Mouse (Mus musculus): ENCODE results near the gene Nat8f1. TPM values are rescaled to one million over a fixed set of nuclear protein-coding genes. Genes with fewer than 3 reads are reported as not detected.
"Not testable (repeated sequence)": the region's sequence is repeated elsewhere in the genome, so short reads cannot be mapped to it uniquely, and the experiment has no call there.

Gene Nat8f1
- total and polyA plus RNA-seq, 3 experiments: 0.50 to 4.7 (median 1.4) TPM

DNA sequence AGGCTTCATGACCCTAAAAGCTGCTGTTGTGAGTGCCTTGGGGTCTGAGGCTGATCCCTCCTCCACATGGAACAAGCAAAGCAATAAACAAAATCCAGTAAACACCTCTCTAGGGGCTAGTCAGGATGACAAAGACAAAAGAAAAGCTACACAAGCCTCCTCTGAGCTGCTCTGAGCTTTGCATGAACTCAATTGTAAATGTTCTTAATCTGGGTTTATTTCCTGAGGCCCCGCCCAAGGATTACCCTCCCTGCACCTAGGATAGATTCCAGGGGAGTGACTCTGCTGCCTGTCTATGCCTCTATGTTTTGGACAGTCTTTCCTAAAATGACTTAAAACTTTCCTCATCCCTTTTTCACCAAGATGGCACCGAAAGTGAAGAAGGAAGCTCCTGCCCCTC lies 26.5 kb downstream of the Nat8f1 start:
- no peak for DNase-seq (ENCODE audit: extremely low read depth)
- no peak overlapping the region for H3K27ac ChIP-seq (ENCODE audit: insufficient read depth, low read depth)
- no peak overlapping the region for H3K4me2 ChIP-seq (ENCODE audit: insufficient read depth, low read depth, poor library complexity, severe bottlenecking)
- no peak overlapping the region for H3K4me3 ChIP-seq (replicated peaks in 1 of 3; ENCODE audit: low read depth in 2 of 3, low read length in 2 of 3, poor library complexity in 1 of 3)
- TF ChIP-seq IRF4 (IDR thresholded peaks at IDR 0.05; ENCODE audit: low read depth, low read length) (no peak), HCFC1 (IDR thresholded peaks at IDR 0.05; ENCODE audit: low read depth, low read length) (no peak), EP300 (IDR thresholded peaks at IDR 0.05; ENCODE audit: low read length) (no peak), UBTF (IDR thresholded peaks at IDR 0.05; ENCODE audit: low read depth, low read length) (no peak), MEF2A (IDR thresholded peaks at IDR 0.05; ENCODE audit: borderline replicate concordance, low read depth, low read length) (no peak), TBP (conservative IDR thresholded peaks at IDR 0.05; ENCODE audit: low read depth, low read length) (no peak), GABPA (IDR thresholded peaks at IDR 0.05; ENCODE audit: insufficient replicate concordance, low read depth, low read length) (no peak)
- H3K9me3 ChIP-seq (replicated peaks; ENCODE audit: low read length): peaks cover 26% of the 10 kb centered on the region
- H3K79me2 ChIP-seq (replicated peaks; ENCODE audit: control insufficient read depth, extremely low read depth, insufficient read depth, poor library complexity, severe bottlenecking): no peaks in the 10 kb centered on the region
- H3K4me1 ChIP-seq (ENCODE audit: control insufficient read depth in 1 of 2, insufficient read depth in 2 of 2): no peaks in the 10 kb centered on the region
- no peak overlapping the region for H3K9ac ChIP-seq (ENCODE audit: insufficient read depth, low read depth)
- in situ Hi-C loops (cut with MboI; ENCODE audit: low pct_ligation_motif_present, low pct_unique_long_range_greater_than_20kb, low sequenced_read_pairs): no loop called here
- H3K27me3 ChIP-seq (replicated peaks): peaks cover 25% of the 10 kb centered on the region
- H3K36me3 ChIP-seq (replicated peaks in 1 of 2; ENCODE audit: control insufficient read depth in 1 of 2, insufficient read depth in 1 of 2, low read length in 1 of 2): no peaks in the 10 kb centered on the region
- dilution Hi-C loops (cut with MboI; ENCODE audit: extremely low pct_ligation_motif_present, extremely low pct_unique_long_range_greater_than_20kb, low sequenced_read_pairs): no loop called here

DNA sequence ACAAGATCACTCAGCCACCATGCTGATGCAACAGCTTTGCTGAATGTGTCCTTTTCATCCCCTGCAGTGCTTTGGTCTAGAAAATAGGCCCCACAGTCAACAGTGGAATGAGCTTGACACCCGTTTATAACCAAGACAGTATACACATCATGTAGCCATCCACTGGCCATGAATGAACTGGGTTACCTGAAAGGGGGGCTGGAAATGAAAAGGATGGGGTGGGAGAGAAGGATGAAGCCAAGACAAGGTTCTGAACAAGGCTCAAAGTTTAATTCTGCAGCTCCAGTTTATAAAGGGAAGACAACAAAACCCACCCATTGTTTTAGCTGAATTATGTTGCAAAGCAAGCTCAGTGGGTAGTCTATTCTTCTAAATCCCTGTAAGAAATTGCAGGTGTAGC lies 31.2 kb downstream of the Nat8f1 start:
- Histone ChIP-seq H3K4me2 (ENCODE audit: insufficient read depth, low read depth, poor library complexity, severe bottlenecking) (no peak overlapping the region), H3K27me3 (replicated peaks) (peaks cover 16% of the 10 kb centered on the region), H3K4me1 (ENCODE audit: control insufficient read depth in 1 of 2, insufficient read depth in 2 of 2) (no peaks in the 10 kb centered on the region), H3K9ac (ENCODE audit: insufficient read depth, low read depth) (no peak overlapping the region), H3K27ac (ENCODE audit: insufficient read depth, low read depth) (no peak overlapping the region), H3K9me3 (replicated peaks; ENCODE audit: low read length) (peaks cover 12% of the 10 kb centered on the region), H3K4me3 (replicated peaks in 1 of 3; ENCODE audit: low read depth in 2 of 3, low read length in 2 of 3, poor library complexity in 1 of 3) (no peak overlapping the region), H3K36me3 (replicated peaks in 1 of 2; ENCODE audit: control insufficient read depth in 1 of 2, insufficient read depth in 1 of 2, low read length in 1 of 2) (no peaks in the 10 kb centered on the region), H3K79me2 (replicated peaks; ENCODE audit: control insufficient read depth, extremely low read depth, insufficient read depth, poor library complexity, severe bottlenecking) (no peaks in the 10 kb centered on the region)
- in situ Hi-C loops (cut with MboI; ENCODE audit: low pct_ligation_motif_present, low pct_unique_long_range_greater_than_20kb, low sequenced_read_pairs) (no loop called here), dilution Hi-C loops (cut with MboI; ENCODE audit: extremely low pct_ligation_motif_present, extremely low pct_unique_long_range_greater_than_20kb, low sequenced_read_pairs) (no loop called here)
- DNase-seq (ENCODE audit: extremely low read depth): no peak
- TF ChIP-seq BHLHE40 (IDR thresholded peaks at IDR 0.05; ENCODE audit: low read depth, low read length) (no peak), SMC3 (IDR thresholded peaks at IDR 0.05; ENCODE audit: low read depth, low read length) (no peak), MAX (IDR thresholded peaks at IDR 0.05; ENCODE audit: low read length) (no peak)

DNA sequence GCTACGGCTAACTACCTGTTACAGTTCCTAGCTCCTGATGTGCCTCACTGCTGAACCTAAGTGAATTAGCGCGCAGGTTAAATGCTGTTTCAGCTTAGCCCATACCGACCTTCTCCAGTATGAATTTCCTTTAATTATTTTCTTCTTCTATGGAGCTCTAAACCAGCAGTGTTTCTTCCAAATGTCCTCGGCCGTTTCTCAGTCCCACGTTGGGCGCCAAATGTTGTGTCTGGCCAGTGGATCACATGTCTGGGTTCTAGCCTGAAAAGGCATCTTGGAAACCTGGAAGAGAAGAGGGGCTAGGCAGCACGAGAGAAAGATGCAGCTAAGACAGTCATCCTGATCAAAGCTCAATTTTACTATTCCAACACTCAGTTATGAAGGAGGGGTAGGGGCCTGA lies 32.2 kb downstream of the Nat8f1 start:
- H3K36me3 ChIP-seq (replicated peaks in 1 of 2; ENCODE audit: control insufficient read depth in 1 of 2, insufficient read depth in 1 of 2, low read length in 1 of 2); in situ Hi-C loops (cut with MboI; ENCODE audit: low pct_ligation_motif_present, low pct_unique_long_range_greater_than_20kb, low sequenced_read_pairs); H3K79me2 ChIP-seq (replicated peaks; ENCODE audit: control insufficient read depth, extremely low read depth, insufficient read depth, poor library complexity, severe bottlenecking); H3K27ac ChIP-seq (ENCODE audit: insufficient read depth, low read depth); H3K9ac ChIP-seq (ENCODE audit: insufficient read depth, low read depth); dilution Hi-C loops (cut with MboI; ENCODE audit: extremely low pct_ligation_motif_present, extremely low pct_unique_long_range_greater_than_20kb, low sequenced_read_pairs); H3K4me3 ChIP-seq (replicated peaks in 1 of 3; ENCODE audit: low read depth in 2 of 3, low read length in 2 of 3, poor library complexity in 1 of 3); H3K4me1 ChIP-seq (ENCODE audit: control insufficient read depth in 1 of 2, insufficient read depth in 2 of 2); H3K4me2 ChIP-seq (ENCODE audit: insufficient read depth, low read depth, poor library complexity, severe bottlenecking); DNase-seq (ENCODE audit: extremely low read depth): not testable (repeated sequence)
- H3K27me3 ChIP-seq (replicated peaks): peaks cover 12% of the 10 kb centered on the region
- H3K9me3 ChIP-seq (replicated peaks; ENCODE audit: low read length): peaks cover 12% of the 10 kb centered on the region

DNA sequence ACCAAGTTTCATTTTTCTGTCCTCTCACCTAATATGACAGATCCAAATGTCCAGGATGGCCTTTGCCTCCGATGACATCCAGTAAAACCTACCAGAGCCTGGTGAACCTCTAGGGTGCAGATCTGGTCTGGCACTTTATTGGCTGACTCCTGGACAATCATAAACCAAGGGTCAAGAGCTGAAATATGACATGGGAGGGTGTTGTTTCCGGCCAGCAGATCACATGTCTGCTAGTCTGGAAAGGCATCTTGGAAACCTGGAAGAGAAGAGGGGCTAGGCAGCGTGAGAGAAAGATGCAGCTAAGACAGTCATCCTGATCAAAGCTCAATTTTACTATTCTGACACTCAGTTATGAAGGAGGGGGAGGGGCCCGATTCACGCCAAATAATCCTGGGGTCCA lies 46.5 kb downstream of the Nat8f1 start, which contains the start of gene Nat8f2:
Nat8f2 (minus strand) TSS at position 153 of the 400 bp plus-strand sequence.
- H3K4me1 ChIP-seq (ENCODE audit: control insufficient read depth in 1 of 2, insufficient read depth in 2 of 2); H3K36me3 ChIP-seq (replicated peaks in 1 of 2; ENCODE audit: control insufficient read depth in 1 of 2, insufficient read depth in 1 of 2, low read length in 1 of 2); H3K4me2 ChIP-seq (ENCODE audit: insufficient read depth, low read depth, poor library complexity, severe bottlenecking); H3K9me3 ChIP-seq (replicated peaks; ENCODE audit: low read length); H3K4me3 ChIP-seq (replicated peaks in 1 of 3; ENCODE audit: low read depth in 2 of 3, low read length in 2 of 3, poor library complexity in 1 of 3); H3K27ac ChIP-seq (ENCODE audit: insufficient read depth, low read depth); H3K79me2 ChIP-seq (replicated peaks; ENCODE audit: control insufficient read depth, extremely low read depth, insufficient read depth, poor library complexity, severe bottlenecking); in situ Hi-C loops (cut with MboI; ENCODE audit: low pct_ligation_motif_present, low pct_unique_long_range_greater_than_20kb, low sequenced_read_pairs); DNase-seq (ENCODE audit: extremely low read depth); H3K9ac ChIP-seq (ENCODE audit: insufficient read depth, low read depth); dilution Hi-C loops (cut with MboI; ENCODE audit: extremely low pct_ligation_motif_present, extremely low pct_unique_long_range_greater_than_20kb, low sequenced_read_pairs): not testable (repeated sequence)
- peaks cover 26% of the 10 kb centered on the region for H3K27me3 ChIP-seq (replicated peaks)
